Mouse (Mus musculus) spleen, postnatal 14 days (tissue): ENCODE results near the gene Fkbp4.

Experiments
- DNase-seq, 2 experiments: peaks; one replicate each; pipeline ENCODE4 v3.0.0; 2021 to 2022; ENCODE audit warnings: low spot score in 2 of 2

Fkbp4 gene

GRCm38 (mm10) chr6:128438317-128438870 lies at the start of gene Fkbp4:
Gene Fkbp4 (minus strand): TSS chr6:128438677.
- DNase-seq, result peak; percentile 86 to 91

- DNase-seq, result no peak
These were observed 49.3 kb upstream of the Fkbp4 start for GRCm38 (mm10) chr6:128487736-128488135.

- DNase-seq, result peak; percentile 81 to 93
These were observed 41.3 kb upstream of the Fkbp4 start for GRCm38 (mm10) chr6:128479463-128480454.

- no peak for DNase-seq
These were observed 39.0 kb upstream of the Fkbp4 start for GRCm38 (mm10) chr6:128477495-128477894.

DNA sequence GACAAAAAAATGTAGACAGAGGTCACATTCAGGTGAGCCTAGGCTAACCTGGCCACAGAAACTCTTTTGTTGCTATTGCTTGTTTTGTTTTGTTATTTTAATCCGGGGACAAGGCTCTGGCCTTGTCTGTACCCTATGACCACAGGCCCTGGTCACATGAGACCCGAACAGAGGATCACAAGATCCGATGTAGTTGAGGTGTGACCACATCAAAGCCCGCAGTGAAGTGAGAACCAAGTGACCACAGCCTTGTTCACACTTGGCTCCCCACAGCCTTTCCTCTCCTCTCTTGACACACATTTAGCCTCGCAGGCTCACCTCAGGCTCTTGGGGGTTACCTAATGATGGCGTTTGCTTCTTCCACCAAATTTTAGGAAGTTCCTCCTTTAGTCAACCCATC lies 35.6 kb upstream of the Fkbp4 start:
- no peak for DNase-seq

- DNase-seq, result peak in 1 of 2 experiments; percentile 21
These were observed 31.0 kb upstream of the Fkbp4 start for GRCm38 (mm10) chr6:128469451-128469850.

GRCm38 (mm10) chr6:128467298-128467697 lies 28.8 kb upstream of the Fkbp4 start:
- DNase-seq, result no peak

- DNase-seq, result no peak
These were observed 28.1 kb upstream of the Fkbp4 start for GRCm38 (mm10) chr6:128466563-128466962.

GRCm38 (mm10) chr6:128466043-128466442 lies 27.6 kb upstream of the Fkbp4 start:
- DNase-seq, result no peak

GRCm38 (mm10) chr6:128464996-128465395 lies 26.5 kb upstream of the Fkbp4 start:
- DNase-seq, result no peak

DNA sequence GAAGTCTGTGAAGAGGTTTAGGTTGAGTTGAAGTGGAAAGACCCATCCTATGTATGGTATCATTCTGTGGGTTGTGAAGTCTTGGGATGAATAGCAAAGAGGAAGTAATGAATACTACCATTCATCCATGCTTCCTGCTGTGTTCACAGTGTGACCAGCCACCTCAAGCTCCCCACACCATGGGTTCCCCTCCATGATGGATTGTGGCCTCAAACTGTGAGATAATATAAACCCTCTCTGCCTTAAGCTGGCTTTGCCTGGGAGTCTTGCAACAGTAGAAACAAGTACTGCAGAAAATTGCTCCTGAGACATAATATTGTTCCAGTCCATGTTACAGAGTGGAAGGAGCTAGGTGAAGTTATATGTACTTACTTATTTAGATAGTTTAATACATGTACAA lies 23.1 kb upstream of the Fkbp4 start:
- DNase-seq, result no peak

GRCm38 (mm10) chr6:128460729-128461503 lies 22.4 kb upstream of the Fkbp4 start:
- no peak for DNase-seq

DNA sequence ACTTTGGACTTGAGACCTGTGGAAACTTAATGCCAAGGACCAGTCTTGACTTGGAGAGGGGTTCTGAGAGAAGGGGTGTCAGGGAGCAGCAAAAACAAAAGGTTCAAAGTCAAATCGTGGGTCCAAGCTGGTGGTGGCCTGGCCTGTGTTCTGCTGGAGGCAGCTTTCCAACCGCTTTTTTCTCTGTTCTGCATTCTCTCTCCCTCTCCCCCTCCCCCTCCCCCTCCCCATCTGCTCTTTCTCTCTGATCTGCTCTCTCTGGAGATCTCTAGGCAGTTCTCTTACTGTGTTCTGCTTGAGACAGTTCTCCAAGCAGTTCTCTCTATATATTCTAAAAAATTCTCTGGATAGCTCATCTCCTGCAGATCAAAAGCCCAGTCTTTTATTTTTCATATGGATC lies 21.8 kb upstream of the Fkbp4 start:
- no peak for DNase-seq

DNA sequence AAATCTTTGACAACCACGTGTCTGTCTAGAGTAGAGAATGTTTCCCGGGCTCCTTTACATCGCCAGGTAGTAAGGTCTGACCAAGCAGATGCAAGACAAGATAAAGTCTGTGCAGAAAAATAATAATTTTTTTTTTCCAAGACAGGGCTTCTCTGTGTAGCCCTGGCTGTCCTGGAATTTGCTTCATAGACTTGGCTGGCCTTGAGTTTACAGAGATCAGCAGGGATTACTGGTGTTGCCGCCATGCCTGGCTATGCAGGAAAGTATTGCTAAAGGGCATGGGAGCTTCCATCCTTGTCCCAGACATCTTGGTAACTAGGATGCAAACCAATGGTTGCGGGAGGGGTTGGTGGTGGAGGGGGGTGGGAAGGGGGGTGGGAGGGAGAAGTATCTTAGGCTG lies 18.7 kb upstream of the Fkbp4 start:
- DNase-seq, result no peak

GRCm38 (mm10) chr6:128455835-128456605 lies 17.5 kb upstream of the Fkbp4 start:
- DNase-seq, result no peak

DNA sequence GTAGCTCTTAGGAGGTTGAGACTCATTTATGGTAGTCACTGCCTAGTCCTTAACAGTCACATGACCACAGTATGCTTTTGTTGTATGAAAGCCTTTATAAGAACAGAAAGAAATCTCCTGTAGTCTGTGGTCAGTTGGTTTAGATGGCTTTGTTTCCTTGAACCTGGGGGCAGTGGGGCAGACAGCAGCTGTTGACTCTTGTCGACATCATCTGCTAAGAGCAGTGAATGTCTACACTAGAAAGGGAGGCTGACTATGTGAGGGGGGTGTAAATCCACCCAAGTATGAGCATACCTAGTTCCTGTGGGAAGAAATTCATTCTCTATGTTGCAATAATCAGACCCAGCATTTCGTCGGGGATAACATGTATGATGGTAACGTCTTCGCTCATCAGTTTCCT lies 8.6 kb upstream of the Fkbp4 start:
- no peak for DNase-seq

- no peak for DNase-seq
These were observed 7.5 kb upstream of the Fkbp4 start for GRCm38 (mm10) chr6:128445761-128446535.

GRCm38 (mm10) chr6:128440238-128440637 lies 1.8 kb upstream of the Fkbp4 start:
- DNase-seq, result no peak

- DNase-seq, result no peak
These were observed 429 bp upstream of the Fkbp4 start for GRCm38 (mm10) chr6:128438871-128439341.

GRCm38 (mm10) chr6:128437731-128438316 lies 653 bp downstream of the Fkbp4 start:
- peak; percentile 24 to 48 for DNase-seq
